Mouse (Mus musculus): ENCODE measurements around the gene Polr2j. TPM values are rescaled to one million over a fixed set of nuclear protein-coding genes. Genes with fewer than 3 reads are reported as not detected.

Polr2j gene
- polyA plus RNA-seq, 1 experiment from 2014 or later = 171 TPM

DNA sequence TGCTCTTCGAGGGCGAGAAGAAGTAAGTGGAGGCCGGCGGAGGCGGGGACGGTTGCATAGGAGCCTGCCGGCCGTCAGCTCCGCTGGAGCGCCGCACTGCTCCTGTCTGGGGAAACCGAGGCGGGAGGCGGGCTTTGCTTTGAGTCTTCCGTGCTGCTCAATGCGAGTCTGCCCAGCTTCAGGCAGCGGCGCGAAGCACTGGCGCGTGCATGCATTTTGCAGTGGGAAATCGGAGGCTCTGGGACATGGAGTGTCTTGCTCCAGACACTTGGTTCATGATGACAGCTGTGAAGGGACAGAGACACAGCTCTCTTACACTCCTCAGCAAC, 317 bp downstream of the Polr2j start:
- Histone ChIP-seq H3K4me2 (replicated peaks; ENCODE audit: low read depth) (peak overlapping the region; percentile 90), H3K9me3 (ENCODE audit: control insufficient read depth, low read length) (no peaks in the 10 kb centered on the region), H3K4me3 (ENCODE audit: low read depth, low read length) (peak overlapping the region; percentile 91), H3K27me3 (ENCODE audit: control insufficient read depth, insufficient read depth, low read length) (no peaks in the 10 kb centered on the region), H3K27ac (replicated peaks) (peak overlapping the region; percentile 88), H3K4me1 (replicated peaks; ENCODE audit: control insufficient read depth, insufficient read depth) (peaks cover 3% of the 10 kb centered on the region; the same call in 1 of the 2 replicates), H3K9ac (ENCODE audit: low read length) (peak overlapping the region; percentile 91), H3K36me3 (ENCODE audit: control insufficient read depth, insufficient read depth, low read length) (peaks cover 6% of the 10 kb centered on the region; the same call in 1 of the 2 replicates)
- WGBS = 1% methylated on average over 21 of the region's 22 CpGs
- DNase-seq (ENCODE audit: low spot score) (no peak), ATAC-seq (ENCODE audit: low FRiP score, low TSS enrichment) (peak; percentile 50)
- TF ChIP-seq EP300 (optimal IDR thresholded peaks at IDR 0.05) (no peak), CTCF (IDR thresholded peaks at IDR 0.05; ENCODE audit: low read depth) (no peak)

DNA sequence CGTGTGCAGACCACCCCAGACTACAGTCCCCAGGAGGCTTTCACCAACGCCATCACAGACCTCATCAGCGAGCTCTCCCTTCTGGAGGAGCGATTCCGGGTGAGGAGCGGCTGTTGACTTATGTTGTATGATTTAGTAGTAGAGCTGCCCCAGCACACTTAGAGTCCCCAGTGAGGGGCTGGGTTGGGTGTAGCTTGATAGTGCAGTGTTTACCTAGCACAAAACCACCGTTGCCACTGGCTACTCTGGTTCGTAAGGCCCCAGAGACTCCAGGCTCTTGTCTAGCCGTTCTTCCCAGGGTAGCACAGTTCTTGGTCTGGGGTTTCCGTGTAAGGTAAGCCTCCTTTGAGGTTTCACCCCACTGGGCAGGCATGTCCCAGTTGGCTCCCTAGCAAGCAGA, 5.7 kb downstream of the Polr2j start:
- DNase-seq (ENCODE audit: low spot score) = peak; percentile 62
- no peaks in the 10 kb centered on the region for H3K27me3 ChIP-seq (ENCODE audit: control insufficient read depth, insufficient read depth, low read length)
- no peak overlapping the region for H3K4me3 ChIP-seq (ENCODE audit: low read depth, low read length)
- WGBS = 68% methylated on average over 10 of the region's 10 CpGs
- H3K4me2 ChIP-seq (replicated peaks; ENCODE audit: low read depth) = no peak overlapping the region
- peak; percentile 73; the same call in 1 of the 2 replicates for ATAC-seq (ENCODE audit: low FRiP score, low TSS enrichment)
- no peak for TF ChIP-seq CTCF (IDR thresholded peaks at IDR 0.05; ENCODE audit: low read depth)
- no peak for TF ChIP-seq EP300 (optimal IDR thresholded peaks at IDR 0.05)
- peaks cover 8% of the 10 kb centered on the region; the same call in 1 of the 2 replicates for H3K36me3 ChIP-seq (ENCODE audit: control insufficient read depth, insufficient read depth, low read length)
- H3K9me3 ChIP-seq (ENCODE audit: control insufficient read depth, low read length) = no peaks in the 10 kb centered on the region
- H3K27ac ChIP-seq (replicated peaks) = no peak overlapping the region
- H3K4me1 ChIP-seq (replicated peaks; ENCODE audit: control insufficient read depth, insufficient read depth) = peaks cover 3% of the 10 kb centered on the region; the same call in 1 of the 2 replicates
- H3K9ac ChIP-seq (ENCODE audit: low read length) = no peak overlapping the region

DNA sequence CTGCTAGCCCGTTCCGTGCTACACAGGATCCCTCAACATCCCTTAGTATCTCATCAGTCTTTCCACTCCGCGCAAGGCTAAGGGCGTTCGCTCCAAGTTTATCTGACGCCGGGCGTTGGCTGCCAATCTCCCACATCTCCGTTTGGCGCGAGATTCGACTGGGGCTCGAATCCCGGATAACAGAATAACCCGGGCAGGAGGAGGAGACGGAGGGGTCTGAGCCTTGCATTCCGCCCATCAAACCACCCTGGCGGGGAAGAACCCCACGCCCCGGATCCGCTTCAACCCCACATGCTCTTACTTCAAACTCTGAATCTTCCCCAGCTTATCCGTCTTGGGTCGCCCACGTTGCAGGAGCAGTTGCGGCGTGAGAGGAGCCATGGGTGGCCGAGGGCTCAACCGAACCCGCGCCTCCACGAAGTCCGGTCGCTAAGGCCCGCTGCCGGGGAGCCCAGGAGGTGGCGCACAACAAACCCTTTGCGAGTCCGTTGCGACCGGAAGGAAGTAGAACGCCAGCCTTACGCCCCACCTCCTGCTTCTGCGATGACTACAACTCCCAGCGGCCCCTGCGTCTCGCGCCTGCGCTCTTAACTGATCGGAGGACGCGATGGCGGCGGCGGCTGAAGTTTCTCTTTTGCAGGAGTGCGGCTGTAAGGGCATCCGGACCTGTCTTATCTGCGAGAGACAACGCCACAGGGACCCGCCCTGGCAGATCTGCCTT, 19.3 kb downstream of the Polr2j start, which contains the start of the genes Lrwd1 and Alkbh4:
Gene Lrwd1, minus strand, starts transcription at position 504 of the 721 bp plus-strand sequence.
Gene Alkbh4, plus strand, starts transcription at position 576 of the 721 bp plus-strand sequence.
- WGBS = under 1% methylated on average over 60 of the region's 60 CpGs
- Histone ChIP-seq H3K4me1 (replicated peaks; ENCODE audit: control insufficient read depth, insufficient read depth) (0 out of 2 replicates have a peak, but pooled peaks cover 3% of the 10 kb centered on the region), H3K9ac (ENCODE audit: low read length) (peak within 1 kb of the TSS; percentile 81), H3K27ac (replicated peaks) (peak within 1 kb of the TSS; percentile 76), H3K9me3 (ENCODE audit: control insufficient read depth, low read length) (no peaks in the 10 kb centered on the region), H3K4me3 (ENCODE audit: low read depth, low read length) (peak within 1 kb of the TSS; percentile 71), H3K36me3 (ENCODE audit: control insufficient read depth, insufficient read depth, low read length) (peaks cover 11% of the 10 kb centered on the region), H3K4me2 (replicated peaks; ENCODE audit: low read depth) (peak within 1 kb of the TSS; percentile 84), H3K27me3 (ENCODE audit: control insufficient read depth, insufficient read depth, low read length) (no peaks in the 10 kb centered on the region)
- DNase-seq (ENCODE audit: low spot score) (peak; percentile 96), ATAC-seq (ENCODE audit: low FRiP score, low TSS enrichment) (peak; percentile 93)
- TF ChIP-seq CTCF (IDR thresholded peaks at IDR 0.05; ENCODE audit: low read depth) (peak; percentile 87), EP300 (optimal IDR thresholded peaks at IDR 0.05) (no peak)

DNA sequence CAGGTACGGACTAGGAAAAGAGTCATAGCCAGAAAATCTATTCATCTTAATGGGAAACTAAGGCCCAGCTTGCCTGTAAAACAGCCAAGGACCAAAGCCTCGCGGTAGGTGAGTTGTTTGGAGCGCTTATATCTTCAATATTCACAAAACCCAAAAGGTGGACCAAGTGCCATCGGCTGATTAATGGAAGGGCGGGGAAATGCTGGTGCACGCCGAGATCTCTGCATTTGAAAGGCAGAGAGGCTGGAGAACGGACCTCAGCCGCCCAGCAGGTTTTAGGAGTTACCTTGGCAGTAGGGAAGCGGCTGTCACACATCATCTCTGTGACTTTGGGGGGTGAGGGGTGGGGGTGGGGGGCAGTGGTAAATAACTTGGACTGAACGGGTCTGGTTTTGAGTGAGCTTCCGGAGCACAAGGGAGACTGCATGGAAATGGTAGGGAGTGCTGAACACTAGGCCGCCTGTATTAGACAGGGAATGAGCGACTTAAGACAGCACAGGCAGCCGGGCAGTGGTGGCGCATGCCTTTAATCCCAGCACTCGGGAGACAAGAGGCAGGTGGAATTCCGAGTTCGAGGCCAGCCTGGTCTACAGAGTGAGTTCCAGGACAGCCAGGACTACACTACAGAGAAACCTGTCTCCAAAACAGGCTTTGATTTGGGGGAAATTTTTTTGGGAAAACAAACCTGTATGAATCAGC, 20.0 kb downstream of the Polr2j start:
- peak overlapping the region; percentile 76 for H3K27ac ChIP-seq (replicated peaks)
- H3K9me3 ChIP-seq (ENCODE audit: control insufficient read depth, low read length) = no peaks in the 10 kb centered on the region
- 0 out of 2 replicates have a peak, but pooled peaks cover 3% of the 10 kb centered on the region for H3K4me1 ChIP-seq (replicated peaks; ENCODE audit: control insufficient read depth, insufficient read depth)
- 4% methylated on average over 20 of the region's 20 CpGs for WGBS
- H3K4me3 ChIP-seq (ENCODE audit: low read depth, low read length) = peak overlapping the region; percentile 71
- DNase-seq (ENCODE audit: low spot score) = no peak
- peak overlapping the region; percentile 81 for H3K9ac ChIP-seq (ENCODE audit: low read length)
- ATAC-seq (ENCODE audit: low FRiP score, low TSS enrichment) = peak; percentile 32
- no peaks in the 10 kb centered on the region for H3K27me3 ChIP-seq (ENCODE audit: control insufficient read depth, insufficient read depth, low read length)
- H3K4me2 ChIP-seq (replicated peaks; ENCODE audit: low read depth) = peak overlapping the region; percentile 78
- peaks cover 16% of the 10 kb centered on the region for H3K36me3 ChIP-seq (ENCODE audit: control insufficient read depth, insufficient read depth, low read length)
- TF ChIP-seq CTCF (IDR thresholded peaks at IDR 0.05; ENCODE audit: low read depth) (no peak), EP300 (optimal IDR thresholded peaks at IDR 0.05) (no peak)

DNA sequence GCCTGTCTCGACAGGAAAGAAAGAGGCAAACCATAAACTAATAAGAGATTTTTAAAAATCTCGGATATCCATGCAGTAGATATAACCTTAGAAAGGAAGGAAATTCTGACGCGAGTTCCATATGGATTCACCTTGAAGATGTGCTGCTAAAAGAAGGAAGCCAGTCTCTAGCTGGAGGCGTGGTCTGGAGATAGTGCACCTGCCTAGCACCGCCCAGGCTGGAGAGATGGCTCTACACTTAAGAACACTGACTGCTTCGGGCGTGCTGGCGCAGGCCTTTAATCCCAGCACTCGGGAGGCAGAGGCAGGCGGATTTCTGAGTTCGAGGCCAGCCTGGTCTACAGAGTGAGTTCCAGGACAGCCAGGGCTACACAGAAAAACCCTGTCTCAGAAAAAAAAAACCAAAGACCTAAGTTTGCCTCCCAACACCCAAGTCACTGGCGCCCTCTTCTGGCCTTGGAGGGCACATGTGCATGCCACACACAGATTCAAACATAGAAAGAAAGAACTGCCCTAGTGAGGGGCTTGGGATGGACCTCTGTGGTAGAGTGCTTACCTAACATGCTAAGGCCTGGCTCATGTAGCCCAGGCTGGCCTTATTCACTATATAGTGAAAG, 21.3 kb downstream of the Polr2j start:
- 0 out of 2 replicates have a peak, but pooled peaks cover 3% of the 10 kb centered on the region for H3K4me1 ChIP-seq (replicated peaks; ENCODE audit: control insufficient read depth, insufficient read depth)
- ATAC-seq (ENCODE audit: low FRiP score, low TSS enrichment) = no peak
- TF ChIP-seq EP300 (optimal IDR thresholded peaks at IDR 0.05) (no peak), CTCF (IDR thresholded peaks at IDR 0.05; ENCODE audit: low read depth) (peak; percentile 75)
- H3K9me3 ChIP-seq (ENCODE audit: control insufficient read depth, low read length) = no peaks in the 10 kb centered on the region
- no peak overlapping the region for H3K4me2 ChIP-seq (replicated peaks; ENCODE audit: low read depth)
- H3K9ac ChIP-seq (ENCODE audit: low read length) = no peak overlapping the region
- WGBS = 79% methylated on average over 13 of the region's 13 CpGs
- H3K27me3 ChIP-seq (ENCODE audit: control insufficient read depth, insufficient read depth, low read length) = no peaks in the 10 kb centered on the region
- no peak overlapping the region for H3K27ac ChIP-seq (replicated peaks)
- H3K36me3 ChIP-seq (ENCODE audit: control insufficient read depth, insufficient read depth, low read length) = peaks cover 13% of the 10 kb centered on the region
- DNase-seq (ENCODE audit: low spot score) = peak; percentile 66
- no peak overlapping the region for H3K4me3 ChIP-seq (ENCODE audit: low read depth, low read length)
